Mouse (Mus musculus) embryo, embryonic 10 days (tissue): ENCODE results near the gene Colgalt2.

Experiments used
- DNase-seq: peaks from one replicate; pipeline ENCODE4 v3.0.0-alpha.2; 2015; ENCODE audit warnings: low spot score

Gene Colgalt2

GRCm38 (mm10) chr1:152490842-152491241 is 91.2 kb downstream of the Colgalt2 start:
- DNase-seq = no peak

DNA sequence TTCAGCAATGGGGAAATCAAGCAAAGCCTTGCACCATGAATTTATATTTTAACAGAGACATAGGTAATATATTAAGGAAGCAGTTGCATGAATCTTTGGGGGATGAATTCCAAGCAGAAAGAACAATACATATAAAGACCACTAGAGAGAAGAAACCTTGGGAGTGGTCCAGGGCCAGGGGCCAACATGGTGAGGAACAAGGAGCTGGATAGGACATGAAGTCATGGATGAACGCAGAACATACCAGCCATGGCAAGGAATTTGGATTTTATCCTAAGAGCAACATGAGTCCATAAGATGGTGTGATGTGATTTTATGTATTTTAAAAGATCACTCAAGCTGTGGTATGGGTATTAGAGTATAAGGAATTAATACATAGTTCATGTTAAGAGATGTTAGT is 92.6 kb downstream of the Colgalt2 start:
- no peak for DNase-seq

DNA sequence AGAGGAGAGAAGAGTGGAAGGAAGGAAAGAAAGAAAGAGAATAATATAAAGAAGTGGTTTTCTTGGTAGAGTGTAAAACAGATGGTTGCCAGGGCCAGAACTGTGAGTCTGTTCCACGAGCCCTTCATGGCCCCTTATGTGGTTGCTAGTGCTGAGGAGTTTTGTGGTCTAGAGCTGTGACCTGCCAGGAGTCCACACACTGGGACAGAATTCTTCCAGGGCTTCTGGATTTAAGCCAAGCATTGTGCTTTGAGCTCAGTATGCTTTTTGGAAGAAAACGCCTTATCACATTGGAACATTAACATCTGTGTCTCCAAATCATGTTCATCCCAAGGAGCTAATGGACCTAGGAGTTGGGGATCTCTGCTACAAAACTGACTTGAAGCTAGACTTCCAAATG is 97.2 kb downstream of the Colgalt2 start:
- DNase-seq = no peak

DNA sequence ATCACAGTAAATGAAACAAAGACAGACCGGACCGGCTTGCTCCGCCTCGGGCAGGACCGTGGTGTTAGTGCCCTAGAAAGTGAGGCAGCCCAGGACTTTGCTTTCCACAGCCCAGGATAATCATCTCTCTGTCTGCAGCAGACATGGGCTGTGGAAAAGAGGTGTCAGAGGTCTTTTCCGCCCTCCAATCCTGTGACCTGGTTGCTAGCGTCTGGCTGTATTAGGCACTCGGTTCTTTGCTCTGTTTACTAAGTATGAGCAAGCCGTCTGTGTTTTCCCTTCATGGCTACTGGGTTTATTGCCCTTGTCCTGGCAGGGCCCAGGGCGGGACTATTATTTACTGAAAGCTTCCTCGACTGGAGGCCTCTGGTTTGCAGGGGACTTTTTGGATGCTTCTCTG is 98.0 kb downstream of the Colgalt2 start:
- DNase-seq = peak; percentile 23

DNA sequence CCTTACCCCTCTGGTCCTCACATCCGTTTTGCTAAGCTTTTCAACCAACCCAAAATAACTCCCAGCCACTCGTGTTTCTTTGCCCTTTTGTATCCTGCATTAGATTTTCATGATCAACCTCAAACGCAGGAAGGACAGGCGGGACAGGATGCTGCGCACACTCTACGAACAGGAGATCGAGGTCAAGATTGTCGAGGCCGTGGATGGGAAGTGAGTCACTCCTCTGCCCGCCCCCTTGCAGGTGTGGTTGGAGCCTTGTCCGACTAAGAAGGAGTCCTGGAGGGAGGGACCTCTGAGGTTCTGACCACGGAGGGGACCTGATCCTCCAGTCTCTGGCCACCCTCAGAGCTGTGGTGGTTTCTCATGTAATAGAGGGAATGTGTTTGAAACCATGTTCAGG is 100.2 kb downstream of the Colgalt2 start:
- no peak for DNase-seq

DNA sequence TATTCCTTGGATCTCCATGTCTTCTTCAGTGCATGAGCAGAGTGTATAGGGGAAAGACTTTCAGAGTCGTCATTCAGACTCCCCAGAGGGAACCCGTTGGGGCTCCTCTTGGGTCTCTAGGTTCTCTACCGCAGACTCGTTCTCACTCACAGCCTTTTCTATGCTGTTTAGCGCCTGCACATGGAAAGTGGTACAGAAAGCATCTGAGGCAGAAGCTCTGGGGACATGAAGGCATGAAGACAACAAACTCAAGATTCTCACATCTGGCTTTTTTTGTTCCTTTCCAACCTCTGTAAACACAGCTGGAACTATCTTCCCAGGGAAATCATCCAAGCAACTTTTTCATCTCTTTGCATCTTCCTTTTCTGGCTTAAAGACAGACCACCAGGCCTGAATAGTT is 106.5 kb downstream of the Colgalt2 start:
- no peak for DNase-seq

DNA sequence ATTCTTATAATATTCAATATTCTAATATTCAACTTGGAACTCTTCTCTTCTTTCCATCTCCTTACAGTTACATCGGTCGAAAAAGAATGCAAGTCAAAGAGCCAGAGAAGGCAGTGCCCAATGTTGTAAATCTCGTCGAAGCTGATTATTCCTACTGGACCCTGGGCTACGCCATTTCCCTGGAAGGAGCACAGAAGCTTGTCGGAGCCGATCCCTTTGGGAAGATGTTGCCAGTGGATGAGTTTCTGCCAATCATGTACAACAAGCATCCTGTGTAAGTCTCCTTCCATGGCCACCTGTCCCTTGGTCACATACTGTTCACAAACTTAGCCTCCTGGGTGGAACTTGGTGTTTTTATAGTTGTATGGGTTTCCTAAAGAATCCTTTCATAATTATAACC is 107.1 kb downstream of the Colgalt2 start:
- no peak for DNase-seq

GRCm38 (mm10) chr1:152508481-152509220 is 109.0 kb downstream of the Colgalt2 start:
- DNase-seq = no peak

DNA sequence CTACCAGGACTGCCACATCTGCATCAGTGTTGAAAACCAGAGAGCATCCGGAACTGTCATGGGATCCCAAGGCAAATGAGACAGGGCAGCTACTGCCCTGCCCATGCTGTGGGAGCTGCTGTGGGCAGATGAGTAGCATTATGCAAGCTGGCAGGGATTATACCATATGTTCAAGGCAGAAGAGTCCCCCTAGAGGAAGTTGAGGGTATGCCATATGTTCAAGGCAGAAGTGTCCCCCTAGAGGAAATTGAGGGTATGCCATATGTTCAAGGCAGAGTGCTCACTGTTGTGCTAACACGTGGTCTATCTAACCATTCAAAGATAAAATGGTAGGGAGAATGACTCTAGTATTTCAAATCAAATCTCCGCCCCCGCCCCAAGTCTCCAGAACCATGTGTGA is 111.6 kb downstream of the Colgalt2 start:
- DNase-seq = peak; percentile 35

- DNase-seq = no peak
Measured at GRCm38 (mm10) chr1:152514256-152514655, 114.6 kb downstream of the Colgalt2 start.

GRCm38 (mm10) chr1:152517057-152517570 is 117.5 kb downstream of the Colgalt2 start:
- no peak for DNase-seq

DNA sequence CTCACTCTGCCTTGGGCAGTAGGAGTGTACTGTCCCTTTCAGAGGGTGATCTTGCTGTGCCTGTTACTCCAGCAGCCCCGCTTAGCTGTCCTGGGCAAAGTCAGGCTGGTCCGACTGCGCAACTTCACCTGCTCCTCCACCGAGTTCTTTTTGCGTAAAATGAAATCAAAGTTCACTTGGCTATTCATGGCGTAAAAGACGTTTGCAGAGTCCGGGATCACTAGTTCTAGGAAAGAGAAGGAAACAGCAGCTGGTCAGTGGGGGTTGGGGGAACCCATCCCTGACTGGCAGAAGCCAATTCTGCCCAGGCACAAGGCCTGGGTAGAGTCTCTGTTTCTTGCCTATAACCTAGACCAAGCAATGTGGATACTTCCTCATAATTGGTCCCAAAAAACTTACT is 119.3 kb downstream of the Colgalt2 start:
- no peak for DNase-seq

- DNase-seq = peak; percentile 81
Measured at GRCm38 (mm10) chr1:152520798-152521575, 121.4 kb downstream of the Colgalt2 start.

DNA sequence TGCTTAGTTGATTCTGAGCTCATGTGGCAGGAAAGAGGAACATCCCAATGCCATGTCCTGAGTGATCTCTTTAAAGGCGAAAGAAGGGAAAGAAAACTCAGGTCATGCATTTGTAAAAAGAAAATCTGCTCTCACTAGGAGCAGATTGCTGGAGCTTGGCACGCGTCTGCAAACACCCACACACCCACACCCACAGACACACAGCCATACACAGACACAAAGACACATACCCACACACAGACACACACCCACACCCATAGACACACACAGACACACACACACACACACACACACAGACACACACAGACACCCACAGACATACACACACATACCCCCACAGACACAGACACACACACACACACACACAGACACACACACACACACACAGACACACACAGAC is 122.6 kb downstream of the Colgalt2 start:
- no peak for DNase-seq

- no peak for DNase-seq
Measured at GRCm38 (mm10) chr1:152523292-152523691, 123.7 kb downstream of the Colgalt2 start.

GRCm38 (mm10) chr1:152524098-152524892 is 124.7 kb downstream of the Colgalt2 start:
- no peak for DNase-seq

GRCm38 (mm10) chr1:152524987-152525648 is 125.5 kb downstream of the Colgalt2 start:
- DNase-seq = peak; percentile 87

DNA sequence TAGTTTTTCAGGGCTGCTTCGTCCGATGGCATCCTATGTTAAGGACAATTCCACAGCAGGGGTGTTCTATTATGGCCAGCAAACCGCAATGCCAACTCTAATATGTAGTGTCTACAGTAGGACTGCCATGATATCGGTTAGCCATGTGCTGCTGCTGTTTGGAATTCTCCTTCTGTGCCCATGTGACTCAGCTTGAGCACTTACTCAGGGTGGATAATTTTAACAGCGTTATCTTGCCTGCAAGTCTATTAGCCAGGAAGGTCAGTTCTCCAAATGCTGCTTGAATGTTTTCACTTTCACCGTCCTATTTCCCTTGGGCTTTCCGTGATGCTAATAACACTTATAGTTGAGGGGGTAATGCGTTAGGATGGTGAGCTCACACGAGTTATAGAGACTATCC is 126.5 kb downstream of the Colgalt2 start:
- no peak for DNase-seq

DNA sequence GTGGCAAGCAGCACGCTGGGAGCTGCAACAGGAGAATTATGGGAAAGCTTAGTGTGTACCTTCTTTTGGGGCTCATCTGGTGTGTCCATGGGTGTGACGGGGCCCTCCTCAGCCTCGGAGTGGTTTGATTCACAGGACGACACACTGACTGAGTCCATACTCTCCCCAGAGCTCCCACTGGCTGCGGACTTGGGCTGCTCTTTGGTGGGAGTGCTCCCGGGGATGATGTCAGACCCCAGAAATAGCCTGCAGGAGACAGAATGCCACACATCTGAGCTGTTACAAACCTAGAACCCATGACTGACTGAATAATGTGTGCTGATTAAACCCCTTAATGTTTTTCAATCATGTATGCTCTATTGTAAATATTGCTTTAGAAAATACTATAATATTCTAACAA is 128.6 kb downstream of the Colgalt2 start:
- DNase-seq = no peak

- DNase-seq = no peak
Measured at GRCm38 (mm10) chr1:152528778-152529177, 129.1 kb downstream of the Colgalt2 start.

DNA sequence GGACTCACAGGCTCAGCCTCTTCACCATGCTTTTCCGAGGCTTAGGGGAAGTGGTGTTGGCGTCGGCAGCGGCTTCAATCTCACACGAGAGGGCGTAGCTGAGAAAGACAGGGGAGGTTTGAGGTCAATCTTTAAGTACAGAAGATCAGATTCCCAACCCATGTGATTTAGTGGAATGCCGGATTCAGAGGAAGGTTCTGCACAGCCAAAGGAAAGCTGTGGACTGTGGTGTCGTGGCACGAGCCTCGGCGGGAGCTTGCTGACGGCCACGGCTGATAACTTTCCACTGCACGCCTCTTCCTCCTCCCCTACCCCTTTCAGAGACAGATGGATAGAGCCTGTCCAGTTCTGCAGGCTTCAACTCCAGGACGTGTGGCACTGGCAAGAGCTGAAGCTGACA is 131.9 kb downstream of the Colgalt2 start:
- DNase-seq = peak; percentile 37

DNA sequence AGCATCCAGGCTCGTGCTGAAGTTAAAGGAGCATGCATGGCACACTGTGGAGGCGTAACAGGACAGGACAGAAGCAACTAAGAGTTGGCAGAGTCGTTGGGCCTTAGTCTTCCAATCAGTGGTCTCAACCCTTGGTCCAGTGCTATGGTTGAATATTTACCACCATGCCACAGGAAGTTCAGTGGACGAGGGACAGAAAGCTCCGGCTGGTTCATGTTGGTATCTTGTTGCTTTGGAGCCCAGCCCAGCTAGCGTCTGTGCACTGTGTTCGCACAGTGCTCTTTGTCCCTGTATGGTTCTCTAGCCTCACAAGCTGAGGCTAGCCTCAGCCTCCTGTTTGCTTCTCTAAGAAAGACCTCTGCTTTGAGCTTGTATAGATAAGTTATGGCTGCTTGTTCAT is 134.9 kb downstream of the Colgalt2 start:
- DNase-seq = no peak
